In genomic region chr11:88825909-88826308, GRCm38 (mm10) we compare ENCODE assay signal across 12 mouse cellular contexts. TPM values are rescaled to one million over a fixed set of nuclear protein-coding genes. Genes with fewer than 3 reads are reported as not detected.
DNase-seq lines count a peak whose midpoint lies in the region; ATAC-seq and TF ChIP-seq lines count a peak whose summit lies in the region.
"Had no signal": no experiment of that assay in that cellular context is flagged by ENCODE, and none has a peak within 500 bp of the region (broad histone marks: within the 10 kb centered on the region; RNA-seq: fewer than 3 reads in every experiment).

No protein-coding gene starts in this region.

- 34% methylated on average over 7 of the region's 7 CpGs for WGBS in kidney, postnatal 0 days
- WGBS in midbrain, embryonic 14.5 days = 53% methylated on average over 7 of the region's 7 CpGs
- 52% methylated on average over 7 of the region's 7 CpGs for WGBS in midbrain, embryonic 15.5 days
- 33% methylated on average over 7 of the region's 7 CpGs for WGBS in stomach, postnatal 0 days
- WGBS in limb, embryonic 10.5 days = 66% methylated on average over 7 of the region's 7 CpGs

- H3K4me2 ChIP-seq in kidney, postnatal 0 days (ENCODE audit: low read length) = no peak overlapping the region
- no peak overlapping the region for H3K4me2 ChIP-seq in midbrain, embryonic 14.5 days (ENCODE audit: low read length)
- no peak overlapping the region for H3K4me2 ChIP-seq in midbrain, embryonic 15.5 days
- no peak overlapping the region for H3K4me2 ChIP-seq in stomach, postnatal 0 days (replicated peaks; ENCODE audit: low read depth)
- H3K4me2 ChIP-seq: hindbrain, embryonic 12.5 days; neural tube, embryonic 12.5 days had no signal

- peak; percentile 50 for TF ChIP-seq CTCF in kidney, postnatal 0 days (IDR thresholded peaks at IDR 0.05; ENCODE audit: low read depth)
- TF ChIP-seq CTCF in stomach, postnatal 0 days (IDR thresholded peaks at IDR 0.05; ENCODE audit: low read depth) = peak; percentile 63

- no peak overlapping the region for H3K27ac ChIP-seq in kidney, postnatal 0 days
- H3K27ac ChIP-seq in midbrain, embryonic 14.5 days (replicated peaks; ENCODE audit: low read depth, low read length) = no peak overlapping the region
- no peak overlapping the region for H3K27ac ChIP-seq in midbrain, embryonic 15.5 days
- no peak overlapping the region for H3K27ac ChIP-seq in stomach, postnatal 0 days (replicated peaks)
- H3K27ac ChIP-seq in limb, embryonic 10.5 days = no peak overlapping the region
- H3K27ac ChIP-seq: hindbrain, embryonic 12.5 days; neural tube, embryonic 12.5 days had no signal

- TF ChIP-seq EP300 in stomach, postnatal 0 days (optimal IDR thresholded peaks at IDR 0.05) = no peak

- no peaks in the 10 kb centered on the region for H3K27me3 ChIP-seq in kidney, postnatal 0 days (ENCODE audit: insufficient read depth, low read length)
- H3K27me3 ChIP-seq in midbrain, embryonic 14.5 days (ENCODE audit: control insufficient read depth, insufficient read depth, low read length) = no peaks in the 10 kb centered on the region
- H3K27me3 ChIP-seq in midbrain, embryonic 15.5 days (replicated peaks) = no peaks in the 10 kb centered on the region
- H3K27me3 ChIP-seq in stomach, postnatal 0 days (ENCODE audit: control insufficient read depth, insufficient read depth, low read length) = no peaks in the 10 kb centered on the region; the same call in 1 of the 2 replicates
- peaks cover 19% of the 10 kb centered on the region for H3K27me3 ChIP-seq in limb, embryonic 10.5 days (ENCODE audit: low read depth, poor library complexity, severe bottlenecking)
- H3K27me3 ChIP-seq: hindbrain, embryonic 12.5 days; neural tube, embryonic 12.5 days had no signal

- DNase-seq in cerebellum, adult 11 months = peak; percentile 32
- no peak for DNase-seq in cerebellum, adult 8-10 months
- DNase-seq in kidney, postnatal 0 days (ENCODE audit: low spot score) = peak; percentile 55
- DNase-seq in kidney, adult 8-10 months = no peak
- peak; percentile 44 for DNase-seq in midbrain, embryonic 14.5 days
- no peak for DNase-seq in stomach, postnatal 0 days (ENCODE audit: low spot score)
- no peak for DNase-seq in limb, embryonic 10.5 days (ENCODE audit: low spot score)
- DNase-seq: adrenal gland, postnatal 10 days; thymus, adult 18-20 months had no signal

- H3K4me1 ChIP-seq in kidney, postnatal 0 days (replicated peaks; ENCODE audit: insufficient read depth, low read length) = no peaks in the 10 kb centered on the region
- H3K4me1 ChIP-seq in midbrain, embryonic 14.5 days (ENCODE audit: control insufficient read depth, insufficient read depth, low read length) = peaks cover 16% of the 10 kb centered on the region
- peaks cover 23% of the 10 kb centered on the region for H3K4me1 ChIP-seq in midbrain, embryonic 15.5 days
- no peaks in the 10 kb centered on the region for H3K4me1 ChIP-seq in stomach, postnatal 0 days (replicated peaks; ENCODE audit: control insufficient read depth, insufficient read depth)
- H3K4me1 ChIP-seq in limb, embryonic 10.5 days = peaks cover 19% of the 10 kb centered on the region

- 0 out of 2 replicates have a peak, but pooled peaks cover 3% of the 10 kb centered on the region for H3K36me3 ChIP-seq in kidney, postnatal 0 days (ENCODE audit: insufficient read depth, low read length)
- peaks cover 7% of the 10 kb centered on the region; the same call in 1 of the 2 replicates for H3K36me3 ChIP-seq in midbrain, embryonic 14.5 days (ENCODE audit: control insufficient read depth, insufficient read depth, low read length)
- no peaks in the 10 kb centered on the region; the same call in 1 of the 2 replicates for H3K36me3 ChIP-seq in midbrain, embryonic 15.5 days (replicated peaks)
- H3K36me3 ChIP-seq in stomach, postnatal 0 days (ENCODE audit: control insufficient read depth, insufficient read depth, low read length) = peaks cover 3% of the 10 kb centered on the region; the same call in 1 of the 2 replicates
- peaks cover 10% of the 10 kb centered on the region for H3K36me3 ChIP-seq in limb, embryonic 10.5 days

- no peaks in the 10 kb centered on the region for H3K9me3 ChIP-seq in kidney, postnatal 0 days (replicated peaks; ENCODE audit: low read length)
- no peaks in the 10 kb centered on the region for H3K9me3 ChIP-seq in midbrain, embryonic 14.5 days (ENCODE audit: control insufficient read depth, low read length)
- H3K9me3 ChIP-seq in midbrain, embryonic 15.5 days = no peaks in the 10 kb centered on the region
- no peaks in the 10 kb centered on the region for H3K9me3 ChIP-seq in stomach, postnatal 0 days (ENCODE audit: control insufficient read depth, low read length)
- H3K9me3 ChIP-seq in limb, embryonic 10.5 days (replicated peaks) = no peaks in the 10 kb centered on the region
- H3K9me3 ChIP-seq: hindbrain, embryonic 12.5 days; neural tube, embryonic 12.5 days had no signal

- no peak overlapping the region for H3K9ac ChIP-seq in kidney, postnatal 0 days (ENCODE audit: low read depth, low read length)
- H3K9ac ChIP-seq in midbrain, embryonic 14.5 days (replicated peaks; ENCODE audit: low read length) = no peak overlapping the region
- H3K9ac ChIP-seq in midbrain, embryonic 15.5 days = no peak overlapping the region
- H3K9ac ChIP-seq in stomach, postnatal 0 days (ENCODE audit: low read length) = no peak overlapping the region
- H3K9ac ChIP-seq: hindbrain, embryonic 12.5 days; neural tube, embryonic 12.5 days had no signal

- no peak overlapping the region for H3K4me3 ChIP-seq in kidney, postnatal 0 days (replicated peaks; ENCODE audit: low read depth, low read length)
- H3K4me3 ChIP-seq in midbrain, embryonic 14.5 days (replicated peaks; ENCODE audit: low read depth, low read length) = no peak overlapping the region
- H3K4me3 ChIP-seq in midbrain, embryonic 15.5 days = no peak overlapping the region
- no peak overlapping the region for H3K4me3 ChIP-seq in stomach, postnatal 0 days (ENCODE audit: low read depth, low read length)
- H3K4me3 ChIP-seq in limb, embryonic 10.5 days = no peak overlapping the region
- H3K4me3 ChIP-seq: hindbrain, embryonic 12.5 days; neural tube, embryonic 12.5 days had no signal

- ATAC-seq in kidney, postnatal 0 days (replicated peaks; ENCODE audit: low FRiP score, low read depth) = no peak
- ATAC-seq in midbrain, embryonic 14.5 days (ENCODE audit: low FRiP score, low TSS enrichment) = no peak
- ATAC-seq in midbrain, embryonic 15.5 days (replicated peaks) = no peak
- ATAC-seq in stomach, postnatal 0 days (ENCODE audit: low FRiP score, low TSS enrichment) = no peak

RNA-seq across cellular contexts. Expression of gene Akap1, which starts 38.5 kb away (rescaled TPM):
- 16.9 and 17.5 TPM in 2 replicates for polyA plus RNA-seq in kidney, postnatal 0 days (2015; fragmentation: Nextera tagmentation; extraction: Ambion mirVana)
- polyA plus RNA-seq in midbrain, embryonic 14.5 days (2014; fragmentation: Nextera tagmentation; extraction: Ambion mirVana) = 28.7 and 29.0 TPM in 2 replicates
- polyA plus RNA-seq in midbrain, embryonic 15.5 days (2015; fragmentation: Nextera tagmentation; extraction: Ambion mirVana) = 34.9 and 35.4 TPM in 2 replicates
- polyA plus RNA-seq in stomach, postnatal 0 days (2015; fragmentation: Nextera tagmentation; extraction: Ambion mirVana) = 14.4 and 16.6 TPM in 2 replicates
- polyA plus RNA-seq in limb, embryonic 10.5 days (2016; fragmentation: Nextera tagmentation; extraction: Ambion mirVana) = 16.8 and 17.4 TPM in 2 replicates

Comparison
In these comparisons a context has a peak if more than half of its experiments do, and no peak if none do; other contexts are left out.
1. DNase-seq: peak in cerebellum, adult 11 months (single experiment), kidney, postnatal 0 days (single experiment) and midbrain, embryonic 14.5 days (single experiment); none in cerebellum, adult 8-10 months (single experiment), kidney, adult 8-10 months (0 of 2), stomach, postnatal 0 days (single experiment) and limb, embryonic 10.5 days (single experiment).